Mouse (Mus musculus): ENCODE data around the gene Emilin2.

DNA sequence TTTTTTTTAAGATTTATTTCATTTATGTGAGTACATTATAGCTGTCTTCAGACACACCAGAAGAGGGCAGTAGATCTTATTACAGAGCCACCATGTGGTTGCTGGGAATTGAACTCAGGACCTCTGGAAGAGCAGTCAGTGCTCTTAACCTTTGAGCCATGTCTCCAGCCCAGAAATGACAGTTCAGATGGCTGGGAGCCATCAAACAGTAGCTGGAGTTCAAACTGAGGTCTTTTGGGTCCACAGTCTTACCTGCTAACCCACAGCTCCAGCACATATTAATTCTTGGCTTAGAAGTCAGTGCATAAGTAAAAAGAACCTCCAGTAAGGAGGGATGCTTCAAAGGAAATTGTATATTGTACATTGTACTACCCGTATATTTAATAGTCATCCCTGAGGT is 102.9 kb downstream of the Emilin2 start:
- no peak for TF ChIP-seq CTCF (IDR thresholded peaks at IDR 0.05; ENCODE audit: low read depth)
- TF ChIP-seq EP300 (optimal IDR thresholded peaks at IDR 0.05) = no peak
